Mouse (Mus musculus) ovary, postnatal 10 days (tissue): ENCODE data around the gene Wnt2b.

Experiments
- DNase-seq: peaks from one replicate; pipeline ENCODE4 v3.0.0; 2022; ENCODE audit warnings: low spot score

Gene Wnt2b

DNA sequence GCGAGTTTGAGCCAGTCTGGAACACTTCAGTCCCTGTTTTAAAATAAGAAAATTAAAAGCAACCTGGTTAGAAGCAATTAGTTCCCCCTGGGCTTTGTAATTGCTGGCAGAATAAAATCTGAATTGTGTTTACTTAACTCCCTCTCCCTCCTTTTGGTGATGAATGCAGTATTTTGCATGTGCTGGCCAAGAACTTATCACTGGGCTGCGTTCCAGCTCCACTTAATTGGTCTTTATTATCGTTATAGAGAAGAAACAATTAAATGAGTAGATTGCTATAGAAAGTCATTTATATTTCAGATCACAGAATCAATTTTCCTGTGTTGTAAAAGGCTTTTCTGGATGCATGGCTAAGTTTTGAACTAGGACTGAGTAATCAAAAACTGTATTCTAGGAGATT is 65.6 kb downstream of the Wnt2b start:
- DNase-seq: no peak
